Mouse (Mus musculus) G1E (cell line): ENCODE data around the gene Gpr84. TPM values are rescaled to one million over a fixed set of nuclear protein-coding genes. Genes with fewer than 3 reads are reported as not detected.
A peak's percentile ranks its signal among the peaks of the same experiment; 100 is the strongest.

ENCODE experiments used
- ATAC-seq: 2 replicates; pipeline ENCODE4 v1.8.0; 2016; ENCODE audit warnings: mild to moderate bottlenecking; ENCODE audit not compliant: insufficient number of reproducible peaks, poor library complexity, low FRiP score, severe bottlenecking; ENCODE audit errors: extremely low read depth
- DNase-seq: peaks from one replicate; pipeline ENCODE4 v3.0.0; 2012; ENCODE audit warnings: low spot score
- H3K27me3 ChIP-seq: 2 replicates; pipeline ENCODE4 v1.6.1; 2012; ENCODE audit warnings: mild to moderate bottlenecking, low read length, inconsistent platforms; ENCODE audit not compliant: insufficient read depth
- H3K36me3 ChIP-seq: replicated peaks from 2 replicates; pipeline ENCODE3; 2012; ENCODE audit warnings: mild to moderate bottlenecking, inconsistent platforms
- H3K4me1 ChIP-seq: 2 replicates; pipeline ENCODE4 v1.6.1; 2012; ENCODE audit warnings: low read depth, low read length, inconsistent platforms, mixed read lengths; ENCODE audit not compliant: insufficient read depth
- H3K4me3 ChIP-seq: 2 replicates; pipeline ENCODE4 v1.5.1; 2012; ENCODE audit warnings: low read depth, mild to moderate bottlenecking, inconsistent platforms, low read length, moderate library complexity, mixed read lengths
- H3K9me3 ChIP-seq: replicated peaks from 2 replicates; pipeline ENCODE4 v1.6.1; 2012; ENCODE audit warnings: inconsistent platforms
- CTCF ChIP-seq: IDR thresholded peaks from 2 replicates; pipeline ENCODE4 v1.5.1; 2012; ENCODE audit warnings: low read depth, low read length, inconsistent platforms, mixed read lengths
- GATA1 ChIP-seq: IDR thresholded peaks from 2 replicates; pipeline ENCODE4 v1.6.1; 2012; ENCODE audit warnings: borderline replicate concordance, low read length, inconsistent platforms, mixed read lengths
- GATA2 ChIP-seq: IDR thresholded peaks from 2 replicates; pipeline ENCODE4 v1.6.1; 2012; ENCODE audit warnings: low read depth, low read length, inconsistent platforms, borderline replicate concordance
- POLR2AphosphoS5 ChIP-seq: IDR thresholded peaks from 2 replicates; pipeline ENCODE4 v1.6.1; 2012; ENCODE audit warnings: low read depth, low read length, inconsistent platforms; ENCODE audit not compliant: insufficient replicate concordance
- TAL1 ChIP-seq: conservative IDR thresholded peaks from 2 replicates; pipeline ENCODE4 v1.6.1; 2012; ENCODE audit warnings: low read depth, low read length, inconsistent platforms, mixed read lengths
- polyA plus RNA-seq: library from polyadenylated mRNA; stranded (reverse); fragments of >175 nt; gene quantifications from 2 replicates; pipeline ENCODE4 v1.2.3, GENCODE M21; 2012
- total RNA-seq, 2 experiments: library from RNA; stranded (forward) in 1 of 2; stranded (reverse) in 1 of 2; fragments of 200-1000 nt in 1 of 2; fragments of >200 nt in 1 of 2; fragmentation: Nextera tagmentation in 1 of 2; gene quantifications; 2 replicates each; pipeline ENCODE4 v1.2.3; 2014 to 2017

Gpr84 gene
- total and polyA plus RNA-seq, 3 experiments: not detected

DNA sequence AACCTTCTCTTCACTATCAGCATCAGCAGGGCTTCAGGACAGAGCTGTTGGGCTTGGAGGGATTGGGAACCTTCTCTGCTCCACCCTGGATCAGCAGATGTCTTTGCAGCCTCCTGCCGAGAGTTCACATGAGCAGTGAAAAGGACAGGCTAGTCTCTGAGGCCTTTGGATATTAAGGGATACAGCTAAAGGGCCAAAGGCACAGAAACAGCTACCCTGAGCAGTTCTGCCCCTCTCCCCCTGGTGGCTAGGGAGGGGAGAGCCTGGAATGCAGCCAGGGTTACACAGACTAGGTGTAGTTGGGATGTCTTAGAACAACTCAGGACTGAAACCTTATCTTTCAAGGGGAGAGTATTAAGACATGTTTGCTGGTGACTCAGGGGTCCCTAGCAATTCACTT lies 10.7 kb upstream of the Gpr84 start:
- Histone ChIP-seq H3K4me1 (peaks cover 77% of the 10 kb centered on the region), H3K36me3 (peaks cover 96% of the 10 kb centered on the region), H3K4me3 (no peak overlapping the region), H3K27me3 (no peaks in the 10 kb centered on the region), H3K9me3 (no peaks in the 10 kb centered on the region)
- no peak for TF ChIP-seq TAL1
- TF ChIP-seq POLR2AphosphoS5: no peak
- TF ChIP-seq CTCF: peak; percentile 65
- TF ChIP-seq GATA1: no peak
- ATAC-seq (no peak), DNase-seq (no peak)

DNA sequence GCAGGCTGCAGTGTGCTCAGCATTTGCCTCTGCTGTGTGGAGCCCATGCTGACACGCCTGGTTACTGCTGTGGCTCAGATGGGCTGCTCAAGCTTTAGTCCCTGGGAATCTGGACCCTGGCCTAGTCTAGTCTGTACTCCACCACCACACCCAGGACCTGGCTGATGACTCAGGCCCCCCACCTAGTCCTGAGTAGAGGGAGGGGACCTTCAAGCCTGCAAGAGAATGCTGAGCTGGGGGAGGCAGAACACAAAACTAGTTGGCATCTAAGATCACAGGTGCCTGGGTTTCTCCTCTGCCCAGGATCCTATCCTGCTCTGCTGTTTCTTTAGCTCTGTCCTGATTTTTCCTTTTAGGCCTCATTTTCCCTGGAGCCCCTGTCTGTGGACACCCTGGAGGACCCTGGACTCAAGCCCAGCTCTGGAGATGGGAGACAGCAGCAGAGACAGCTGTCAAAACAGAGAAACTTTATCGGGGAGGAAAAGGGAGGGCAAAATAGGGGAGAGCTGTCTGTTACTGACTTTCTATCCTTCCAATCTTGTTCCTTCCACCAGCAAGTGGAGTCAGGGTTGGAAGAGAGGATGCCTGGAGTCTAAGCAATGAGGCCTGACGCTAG lies 7.9 kb upstream of the Gpr84 start:
- TF ChIP-seq CTCF (no peak), TAL1 (no peak), GATA1 (no peak), POLR2AphosphoS5 (no peak), GATA2 (no peak)
- Histone ChIP-seq H3K27me3 (no peaks in the 10 kb centered on the region), H3K36me3 (peaks cover 98% of the 10 kb centered on the region), H3K4me1 (peaks cover 79% of the 10 kb centered on the region), H3K9me3 (no peaks in the 10 kb centered on the region), H3K4me3 (no peak overlapping the region)
- ATAC-seq (no peak), DNase-seq (no peak)

DNA sequence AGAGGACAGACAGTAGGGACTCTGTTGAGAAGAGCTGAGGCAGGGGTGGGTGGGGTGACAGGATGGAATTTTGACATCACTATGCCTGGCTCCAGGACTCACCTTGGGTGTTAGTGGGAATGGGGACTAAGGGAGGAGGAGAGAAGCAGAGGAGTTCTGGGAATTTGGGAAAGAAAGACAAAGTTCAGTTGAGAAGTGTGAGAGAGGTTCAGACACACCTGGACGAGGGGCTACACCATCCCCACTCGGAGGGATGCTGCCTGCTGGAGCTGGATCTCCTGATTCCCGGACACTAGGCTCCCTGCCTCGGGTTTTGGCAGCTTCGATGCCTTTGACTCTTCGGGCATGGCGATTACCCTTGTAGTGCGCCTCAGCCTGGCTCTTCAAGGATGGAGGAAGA lies 7.3 kb upstream of the Gpr84 start:
- TF ChIP-seq GATA1 (no peak), TAL1 (no peak), GATA2 (no peak), CTCF (no peak), POLR2AphosphoS5 (no peak)
- DNase-seq (no peak), ATAC-seq (no peak)
- Histone ChIP-seq H3K36me3 (peaks cover 98% of the 10 kb centered on the region), H3K4me3 (no peak overlapping the region), H3K9me3 (no peaks in the 10 kb centered on the region), H3K4me1 (peaks cover 77% of the 10 kb centered on the region), H3K27me3 (no peaks in the 10 kb centered on the region)

DNA sequence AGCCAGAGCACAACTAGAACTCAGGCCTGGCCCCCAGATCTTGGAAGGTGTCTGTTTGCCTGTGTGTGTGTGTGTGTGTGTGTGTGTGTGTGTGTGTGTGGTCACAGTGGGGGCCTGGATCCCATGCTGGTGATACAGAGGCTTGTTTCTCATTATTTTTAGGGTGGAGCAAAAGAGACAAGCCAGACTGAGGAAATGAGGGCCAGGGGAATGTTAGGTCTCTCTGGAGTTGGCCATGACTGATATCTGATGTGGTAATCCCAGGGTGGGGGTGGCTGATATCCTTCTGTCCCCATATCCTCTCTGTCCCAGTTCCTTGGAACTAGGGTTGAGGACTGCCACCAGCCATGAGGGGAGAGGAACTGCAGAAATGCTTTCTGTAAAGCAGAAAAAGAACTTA lies 6.7 kb upstream of the Gpr84 start:
- no peaks in the 10 kb centered on the region for H3K9me3 ChIP-seq
- peaks cover 77% of the 10 kb centered on the region for H3K4me1 ChIP-seq
- no peak overlapping the region for H3K4me3 ChIP-seq
- H3K36me3 ChIP-seq: peaks cover 94% of the 10 kb centered on the region
- no peak for TF ChIP-seq TAL1
- TF ChIP-seq GATA2: no peak
- no peak for TF ChIP-seq CTCF
- no peak for TF ChIP-seq GATA1
- TF ChIP-seq POLR2AphosphoS5: no peak
- no peaks in the 10 kb centered on the region for H3K27me3 ChIP-seq
- ATAC-seq (no peak), DNase-seq (no peak)

DNA sequence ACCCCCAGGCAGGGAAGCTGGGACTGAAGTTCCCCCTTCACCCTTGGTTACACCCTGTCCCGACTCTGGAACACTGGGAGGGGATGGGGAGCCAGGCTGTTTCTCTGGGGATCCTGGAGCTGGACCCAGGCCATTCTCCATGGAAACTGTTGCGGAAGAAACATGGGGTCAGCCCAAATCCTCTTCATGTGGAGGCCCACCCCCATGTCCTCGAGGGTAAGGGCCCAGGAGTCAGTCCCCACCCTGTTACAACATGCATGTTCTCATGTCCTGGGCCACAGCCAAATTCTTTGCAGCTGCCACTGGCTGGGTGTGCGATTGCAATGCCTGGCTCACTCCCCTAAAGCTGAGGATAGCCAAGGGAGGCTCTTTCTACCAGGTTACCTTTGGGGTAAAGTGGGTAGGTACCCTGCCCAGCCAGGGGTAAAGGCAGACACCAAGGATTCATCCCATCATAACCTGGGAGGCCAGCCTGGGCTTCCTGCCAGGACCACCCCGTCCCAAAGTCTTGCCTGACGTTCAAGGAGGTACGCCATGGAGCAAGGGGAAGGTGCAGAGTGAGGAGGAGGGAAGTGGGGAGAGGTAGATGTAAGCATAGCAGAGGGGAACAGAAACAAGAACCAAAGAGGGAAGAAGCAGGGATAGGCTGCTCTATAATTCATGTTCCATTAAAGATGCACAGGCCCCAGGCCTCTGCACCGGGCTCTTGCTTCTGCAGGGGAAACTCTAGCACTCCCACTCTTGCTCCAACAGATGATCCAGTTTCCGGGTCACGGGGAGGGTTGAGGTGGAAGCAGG lies 5.8 kb upstream of the Gpr84 start:
- ATAC-seq: no peak
- no peaks in the 10 kb centered on the region for H3K27me3 ChIP-seq
- peaks cover 68% of the 10 kb centered on the region for H3K4me1 ChIP-seq
- H3K9me3 ChIP-seq: no peaks in the 10 kb centered on the region
- TF ChIP-seq POLR2AphosphoS5: no peak
- TF ChIP-seq GATA1: no peak
- no peak for TF ChIP-seq TAL1
- no peak for TF ChIP-seq GATA2
- no peak for TF ChIP-seq CTCF
- no peak for DNase-seq
- peaks cover 85% of the 10 kb centered on the region for H3K36me3 ChIP-seq
- H3K4me3 ChIP-seq: peak overlapping the region; percentile 31; the same call in 1 of the 2 replicates

DNA sequence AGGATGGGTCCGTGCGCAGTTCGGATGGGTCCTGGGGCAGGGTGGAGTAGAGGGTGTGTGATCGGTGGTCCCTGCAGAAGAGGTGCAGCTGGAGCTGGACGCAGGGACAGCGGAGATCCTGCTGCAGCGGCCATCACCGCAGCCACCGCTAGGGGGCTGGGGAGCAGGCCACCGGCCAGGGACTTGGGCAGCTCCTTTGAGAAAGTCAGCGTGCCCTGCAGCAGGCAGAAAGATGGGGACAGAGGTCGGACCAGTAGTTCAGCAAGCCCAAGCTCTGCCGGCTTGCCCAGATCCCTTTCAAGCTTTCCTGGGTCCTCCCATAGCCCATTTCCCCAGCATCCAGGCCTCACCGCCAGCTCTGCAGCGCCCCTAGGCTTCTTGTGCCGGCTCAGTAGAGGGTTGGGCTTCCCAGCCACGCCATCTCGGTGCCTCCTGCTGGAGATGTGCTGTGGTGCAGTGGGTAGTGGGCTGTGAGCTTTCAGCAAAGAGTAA lies 4.6 kb upstream of the Gpr84 start:
- Histone ChIP-seq H3K9me3 (no peaks in the 10 kb centered on the region), H3K4me1 (peaks cover 70% of the 10 kb centered on the region), H3K27me3 (no peaks in the 10 kb centered on the region), H3K4me3 (peak overlapping the region; percentile 31; the same call in 1 of the 2 replicates), H3K36me3 (peaks cover 74% of the 10 kb centered on the region)
- TF ChIP-seq POLR2AphosphoS5 (no peak), CTCF (peak; percentile 57)
- ATAC-seq: no peak; the same call in 1 of the 2 replicates
- no peak for DNase-seq
